ENCODE assay signal across 15 mouse cellular contexts in the genomic region with DNA sequence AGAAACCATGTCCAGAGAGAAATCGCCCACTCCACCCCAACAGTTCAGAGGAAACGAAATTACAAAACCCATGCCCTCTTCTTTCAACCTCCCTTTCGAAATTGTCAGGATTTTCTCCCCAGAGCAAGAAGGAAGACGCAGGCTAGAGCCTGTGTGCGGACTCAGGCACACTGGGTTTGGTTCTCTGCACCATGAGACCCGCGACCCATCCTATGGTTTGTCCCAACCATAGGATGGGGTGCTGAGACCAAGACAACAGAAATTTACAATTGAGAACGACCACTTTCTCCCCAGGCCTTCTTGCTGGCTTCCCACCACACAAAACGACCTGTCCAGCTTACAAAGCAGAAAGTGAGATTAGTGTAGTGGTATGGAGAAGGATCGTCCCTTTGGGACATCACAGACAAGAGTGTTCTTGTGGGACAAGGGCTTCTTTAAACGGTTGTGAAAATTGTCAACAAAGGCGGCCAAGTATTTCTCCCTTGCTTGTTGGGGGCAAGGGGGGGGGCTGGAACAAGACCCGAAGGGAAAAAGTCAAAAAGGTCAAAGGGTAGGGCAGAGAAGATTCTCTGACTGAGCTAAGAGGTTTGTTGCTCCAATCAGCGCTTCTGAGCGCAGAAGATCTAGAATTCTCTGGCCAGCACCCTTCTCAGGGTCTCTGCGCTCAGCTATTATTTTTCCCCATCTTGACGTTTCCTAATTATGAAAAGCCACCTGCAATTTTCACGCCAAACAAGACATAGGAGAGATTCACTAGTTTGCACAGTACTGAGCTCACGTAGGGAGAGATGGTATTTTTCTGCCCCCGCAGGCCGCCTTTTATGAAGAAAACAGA. TPM values are rescaled to one million over a fixed set of nuclear protein-coding genes. Genes with fewer than 3 reads are reported as not detected.
DNase-seq lines count a peak whose midpoint lies in the region; ATAC-seq and TF ChIP-seq lines count a peak whose summit lies in the region.
"Had no signal": no experiment of that assay in that cellular context is flagged by ENCODE, and none has a peak within 500 bp of the region (broad histone marks: within the 10 kb centered on the region; RNA-seq: fewer than 3 reads in every experiment).

No protein-coding gene starts in this region.

- 1% methylated on average over 21 of the region's 21 CpGs for WGBS in forebrain, embryonic 12.5 days
- WGBS in forebrain, embryonic 16.5 days = 3% methylated on average over 21 of the region's 21 CpGs
- WGBS in limb, embryonic 10.5 days = 2% methylated on average over 21 of the region's 21 CpGs
- WGBS in stomach, postnatal 0 days = 8% methylated on average over 21 of the region's 21 CpGs

- no peak for TF ChIP-seq CTCF in stomach, postnatal 0 days (IDR thresholded peaks at IDR 0.05; ENCODE audit: low read depth)

- no peaks in the 10 kb centered on the region for H3K36me3 ChIP-seq in forebrain, embryonic 12.5 days (replicated peaks)
- H3K36me3 ChIP-seq in forebrain, embryonic 16.5 days (ENCODE audit: control insufficient read depth, insufficient read depth) = no peaks in the 10 kb centered on the region
- H3K36me3 ChIP-seq in limb, embryonic 10.5 days = no peaks in the 10 kb centered on the region
- no peaks in the 10 kb centered on the region for H3K36me3 ChIP-seq in stomach, postnatal 0 days (ENCODE audit: control insufficient read depth, insufficient read depth, low read length)
- H3K36me3 ChIP-seq: limb, embryonic 12.5 days; neural tube, embryonic 13.5 days had no signal

- peaks cover 29% of the 10 kb centered on the region for H3K4me1 ChIP-seq in forebrain, embryonic 12.5 days
- peaks cover 19% of the 10 kb centered on the region for H3K4me1 ChIP-seq in forebrain, embryonic 16.5 days (replicated peaks; ENCODE audit: control insufficient read depth, insufficient read depth, low read length)
- H3K4me1 ChIP-seq in limb, embryonic 10.5 days = peaks cover 29% of the 10 kb centered on the region
- no peaks in the 10 kb centered on the region; the same call in 1 of the 2 replicates for H3K4me1 ChIP-seq in stomach, postnatal 0 days (replicated peaks; ENCODE audit: control insufficient read depth, insufficient read depth)

- H3K9ac ChIP-seq in forebrain, embryonic 12.5 days = 0 out of 2 replicates have a peak overlapping the region, but pooled peaks have one; percentile 25
- no peak overlapping the region for H3K9ac ChIP-seq in forebrain, embryonic 16.5 days (replicated peaks; ENCODE audit: low read depth, low read length)
- no peak overlapping the region for H3K9ac ChIP-seq in stomach, postnatal 0 days (ENCODE audit: low read length)
- H3K9ac ChIP-seq: limb, embryonic 12.5 days; neural tube, embryonic 13.5 days had no signal

- H3K4me2 ChIP-seq in forebrain, embryonic 12.5 days = no peak overlapping the region
- no peak overlapping the region for H3K4me2 ChIP-seq in forebrain, embryonic 16.5 days (ENCODE audit: low read length)
- no peak overlapping the region for H3K4me2 ChIP-seq in stomach, postnatal 0 days (replicated peaks; ENCODE audit: low read depth)

- peak overlapping the region; percentile 18 for H3K4me3 ChIP-seq in forebrain, embryonic 12.5 days (replicated peaks)
- no peak overlapping the region for H3K4me3 ChIP-seq in forebrain, embryonic 16.5 days (replicated peaks; ENCODE audit: low read length)
- no peak overlapping the region for H3K4me3 ChIP-seq in limb, embryonic 10.5 days
- no peak overlapping the region for H3K4me3 ChIP-seq in stomach, postnatal 0 days (ENCODE audit: low read depth, low read length)
- H3K4me3 ChIP-seq: neural tube, embryonic 13.5 days had no signal

- no peak for ATAC-seq in forebrain, embryonic 12.5 days (ENCODE audit: low FRiP score)
- no peak for ATAC-seq in forebrain, embryonic 16.5 days
- no peak for ATAC-seq in stomach, postnatal 0 days (ENCODE audit: low FRiP score, low TSS enrichment)

- peak; percentile 9 for DNase-seq in ES-CJ7 (ENCODE audit: low read depth, low spot score)
- DNase-seq in embryo, embryonic 9.5 days (ENCODE audit: extremely low spot score) = peak; percentile 48
- peak; percentile 52 for DNase-seq in limb, embryonic 10.5 days (ENCODE audit: low spot score)
- DNase-seq in right cerebral cortex, adult 2 months (ENCODE audit: low spot score in 2 of 2) = no peak
- DNase-seq in stomach, postnatal 0 days (ENCODE audit: low spot score) = no peak
- DNase-seq in lung, postnatal 14 days = no peak
- DNase-seq: adrenal gland, postnatal 10 days; cerebellum, postnatal 36 days; heart, adult 18-20 months; lung, adult 18-20 months; spleen, adult 18-20 months had no signal

- H3K9me3 ChIP-seq in forebrain, embryonic 12.5 days = no peaks in the 10 kb centered on the region
- H3K9me3 ChIP-seq in forebrain, embryonic 16.5 days (ENCODE audit: control insufficient read depth, low read length) = no peaks in the 10 kb centered on the region
- no peaks in the 10 kb centered on the region for H3K9me3 ChIP-seq in limb, embryonic 10.5 days (replicated peaks)
- no peaks in the 10 kb centered on the region for H3K9me3 ChIP-seq in stomach, postnatal 0 days (ENCODE audit: control insufficient read depth, low read length)
- H3K9me3 ChIP-seq: limb, embryonic 12.5 days; neural tube, embryonic 13.5 days had no signal

- TF ChIP-seq EP300 in stomach, postnatal 0 days (optimal IDR thresholded peaks at IDR 0.05) = no peak

- peaks cover 93% of the 10 kb centered on the region for H3K27me3 ChIP-seq in forebrain, embryonic 12.5 days
- H3K27me3 ChIP-seq in forebrain, embryonic 16.5 days (replicated peaks; ENCODE audit: control insufficient read depth, insufficient read depth, low read length) = peaks cover 76% of the 10 kb centered on the region
- peaks cover 100% of the 10 kb centered on the region for H3K27me3 ChIP-seq in limb, embryonic 10.5 days (ENCODE audit: low read depth, poor library complexity, severe bottlenecking)
- H3K27me3 ChIP-seq in stomach, postnatal 0 days (ENCODE audit: control insufficient read depth, insufficient read depth, low read length) = peaks cover 25% of the 10 kb centered on the region

- H3K27ac ChIP-seq in forebrain, embryonic 12.5 days = no peak overlapping the region
- H3K27ac ChIP-seq in forebrain, embryonic 16.5 days (ENCODE audit: low read length) = no peak overlapping the region
- no peak overlapping the region for H3K27ac ChIP-seq in limb, embryonic 10.5 days
- no peak overlapping the region for H3K27ac ChIP-seq in stomach, postnatal 0 days (replicated peaks)
- H3K27ac ChIP-seq: limb, embryonic 12.5 days; neural tube, embryonic 13.5 days had no signal

RNA-seq across cellular contexts. Expression of a gene that starts 1.9 kb away (rescaled TPM):
- polyA plus RNA-seq in forebrain, embryonic 12.5 days (2016; fragmentation: Nextera tagmentation; extraction: Ambion mirVana) = 7.0 and 7.7 TPM in 2 replicates
- 1.5 TPM in 2 replicates for polyA plus RNA-seq in forebrain, embryonic 16.5 days (2015; fragmentation: Nextera tagmentation; extraction: Ambion mirVana)
- 1.1 and 1.2 TPM in 2 replicates for polyA plus RNA-seq in limb, embryonic 10.5 days (2016; fragmentation: Nextera tagmentation; extraction: Ambion mirVana)
- 0.02 TPM in 1 of 2 replicates, not detected in the other for polyA plus RNA-seq in stomach, postnatal 0 days (2015; fragmentation: Nextera tagmentation; extraction: Ambion mirVana)

Comparison
In these comparisons a context has a peak if more than half of its experiments do, and no peak if none do; other contexts are left out.
1. DNase-seq: peak in ES-CJ7 (single experiment), embryo, embryonic 9.5 days (single experiment) and limb, embryonic 10.5 days (single experiment); none in right cerebral cortex, adult 2 months (0 of 2), stomach, postnatal 0 days (single experiment) and lung, postnatal 14 days (single experiment).